Mouse (Mus musculus) ovary, postnatal 36 days (tissue): ENCODE results near the gene Tmem30c.

Source experiments
- DNase-seq: peaks from one replicate; pipeline ENCODE4 v3.0.0; 2022; ENCODE audit warnings: low spot score, mixed read lengths

Tmem30c gene

DNA sequence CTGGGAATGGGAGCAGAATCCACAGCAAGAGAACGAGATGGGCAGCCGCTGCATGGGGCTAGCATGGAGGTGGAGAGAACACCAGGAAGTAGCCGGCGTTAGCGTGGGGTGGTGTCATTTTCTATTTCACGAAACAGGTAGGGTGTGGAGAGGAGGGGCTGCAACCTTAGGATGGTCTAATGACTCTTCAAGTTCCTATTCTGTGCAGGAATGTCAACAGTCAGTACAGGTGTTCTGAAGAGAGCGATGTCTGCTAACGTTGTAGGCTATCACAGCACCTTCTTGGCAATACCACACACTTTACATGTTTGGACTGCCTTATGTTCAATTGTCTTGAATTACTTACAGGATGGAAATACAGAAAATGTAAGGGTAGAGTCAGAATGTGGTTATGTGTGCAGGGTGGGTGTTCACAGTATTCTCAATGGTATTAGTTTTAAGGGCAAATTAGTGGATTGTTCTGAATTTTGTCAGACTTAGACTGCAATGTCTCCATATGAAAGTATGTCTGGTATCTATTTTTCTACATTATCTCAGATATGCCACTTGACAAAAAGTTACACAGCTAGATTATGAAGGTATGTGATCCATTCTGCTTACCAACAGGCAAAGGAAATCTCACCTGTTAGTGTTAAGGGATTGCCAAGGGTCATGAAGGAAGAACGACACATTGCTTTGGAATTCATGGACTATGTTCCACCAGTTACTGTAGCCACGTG lies 2.7 kb upstream of the Tmem30c start:
- no peak for DNase-seq

DNA sequence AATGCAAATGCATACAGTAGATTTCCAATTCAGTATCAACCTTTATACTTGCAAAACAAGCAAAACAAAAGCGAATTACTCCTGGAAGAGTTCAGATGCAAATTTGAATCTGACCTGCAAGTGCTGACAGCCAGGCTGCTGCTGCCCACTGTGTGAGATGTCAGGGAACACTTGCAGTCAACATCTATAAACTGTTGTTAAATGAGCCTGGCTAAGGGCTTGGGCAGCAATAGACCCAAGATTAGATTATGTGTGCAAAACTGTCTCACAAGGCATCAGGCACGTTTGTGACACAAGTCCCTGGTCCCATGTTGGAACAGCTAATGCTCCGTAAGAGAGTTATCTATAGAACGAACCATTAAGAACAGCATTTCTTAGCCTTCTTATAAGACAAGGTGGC lies 369 bp downstream of the Tmem30c start:
- no peak for DNase-seq

DNA sequence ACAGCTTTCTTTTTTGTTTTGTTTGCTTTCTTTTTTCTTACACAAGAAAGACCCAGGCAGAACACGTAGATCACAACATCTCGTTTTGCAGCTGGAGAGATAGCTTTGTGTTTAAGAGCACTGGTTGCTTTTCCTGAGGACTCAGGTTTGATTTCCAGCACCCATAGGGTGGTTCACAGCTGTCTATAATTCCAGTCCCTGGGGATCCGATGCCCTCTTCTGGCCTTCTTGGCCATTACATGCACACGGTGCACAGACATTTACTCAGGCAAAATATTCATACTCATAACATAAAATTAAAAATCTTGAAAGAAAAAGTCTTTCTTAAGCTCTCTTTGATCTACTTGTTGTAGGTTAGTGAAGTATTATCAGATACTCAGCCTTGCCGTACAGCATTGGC lies 969 bp downstream of the Tmem30c start:
- DNase-seq, result no peak

DNA sequence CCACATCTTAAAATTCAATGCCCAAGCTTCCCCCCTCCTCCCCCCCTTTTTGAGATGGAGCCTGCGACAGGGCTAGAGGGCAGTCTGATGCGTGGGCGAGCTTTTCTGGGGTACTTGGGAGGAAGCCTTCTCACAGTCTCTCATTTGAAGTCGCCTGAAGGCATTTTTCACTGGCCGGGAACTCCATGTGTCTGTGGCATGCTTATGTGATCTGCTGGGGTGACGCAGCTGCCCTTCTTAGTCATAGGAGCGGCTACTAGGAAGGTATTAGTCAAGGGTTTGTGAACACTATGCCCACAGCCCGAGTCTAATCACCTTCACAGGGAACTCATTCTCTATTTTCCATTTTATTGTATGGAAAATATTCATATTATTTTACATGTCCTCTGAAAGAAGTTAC lies 11.2 kb downstream of the Tmem30c start:
- no peak for DNase-seq

DNA sequence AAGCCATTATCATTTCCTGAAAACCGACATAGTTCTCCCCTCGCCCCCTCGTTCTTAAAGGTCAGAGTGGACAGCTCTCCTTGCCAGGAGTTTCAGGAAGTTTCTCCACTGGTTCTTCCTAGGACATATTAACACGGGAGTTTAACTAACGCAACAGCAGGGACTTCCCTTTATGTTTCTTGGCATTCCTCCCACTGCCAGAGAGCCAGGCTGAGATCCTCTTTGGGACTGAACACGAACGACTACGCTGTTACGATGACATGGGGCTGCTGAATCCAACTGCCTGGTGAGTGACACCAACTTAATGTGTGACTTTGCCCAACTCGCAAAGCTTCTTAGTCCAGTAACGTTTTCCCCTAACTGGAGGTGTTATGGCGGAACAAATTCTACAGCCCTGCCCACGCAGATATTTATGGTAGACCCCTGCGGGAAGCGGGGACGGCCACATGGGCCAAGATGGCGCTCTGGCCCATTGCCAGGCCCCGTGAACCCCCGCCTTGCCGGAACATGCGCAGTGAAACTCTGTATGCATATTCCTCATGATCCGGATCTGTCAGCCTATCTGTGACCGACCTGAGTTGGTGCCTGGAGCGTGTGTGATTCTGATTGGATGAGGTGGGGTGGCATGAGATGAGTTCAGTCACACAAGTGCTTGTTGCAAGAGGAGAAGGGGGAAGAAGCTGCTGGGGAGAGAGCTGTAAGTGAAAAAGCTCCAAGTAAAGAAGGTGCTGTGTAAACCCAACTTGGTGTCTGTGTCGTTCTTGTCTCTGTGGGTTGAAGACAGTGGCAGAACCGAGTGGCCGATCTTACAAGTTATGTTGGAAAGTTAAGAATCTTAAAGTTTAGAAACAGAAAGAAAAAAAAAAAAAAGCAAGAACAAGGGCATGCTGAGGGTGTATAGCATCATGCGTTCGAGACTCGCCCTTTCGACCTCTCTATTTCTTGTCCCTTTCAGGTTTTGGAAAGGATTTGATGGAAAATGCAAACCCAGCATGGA lies 12.1 kb downstream of the Tmem30c start:
- peak; percentile 10 for DNase-seq

DNA sequence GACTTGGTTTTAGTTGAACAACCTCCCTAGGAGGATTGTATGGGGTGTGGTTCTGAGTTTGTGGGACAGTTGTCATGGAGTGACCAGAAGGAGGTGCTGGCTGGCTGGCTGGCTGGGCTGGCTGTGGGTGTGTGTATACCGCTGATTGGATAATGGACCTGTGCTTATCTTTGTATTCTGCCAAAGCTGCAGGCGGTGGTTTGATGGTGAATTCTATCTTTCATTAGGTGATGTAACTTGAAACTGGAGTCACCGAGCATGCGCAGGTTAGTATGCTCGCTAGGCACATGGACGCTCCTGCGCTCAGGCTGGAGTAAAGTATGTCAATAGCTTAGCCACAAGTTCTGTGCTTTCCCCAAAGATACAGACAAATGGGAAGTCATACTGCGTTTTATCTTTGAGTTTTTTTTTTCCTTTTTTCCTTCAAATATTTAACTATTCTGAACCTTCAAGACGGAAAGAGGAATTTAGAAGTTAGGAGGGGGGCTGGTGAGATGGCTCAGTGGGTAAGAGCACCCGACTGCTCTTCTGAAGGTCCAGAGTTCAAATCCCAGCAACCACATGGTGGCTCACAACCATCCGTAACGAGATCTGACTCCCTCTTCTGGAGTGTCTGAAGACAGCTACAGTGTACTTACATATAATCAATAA lies 13.6 kb downstream of the Tmem30c start:
- no peak for DNase-seq

- no peak for DNase-seq
Observed at GRCm38 (mm10) chr16:57269751-57270150, 22.9 kb downstream of the Tmem30c start.

DNA sequence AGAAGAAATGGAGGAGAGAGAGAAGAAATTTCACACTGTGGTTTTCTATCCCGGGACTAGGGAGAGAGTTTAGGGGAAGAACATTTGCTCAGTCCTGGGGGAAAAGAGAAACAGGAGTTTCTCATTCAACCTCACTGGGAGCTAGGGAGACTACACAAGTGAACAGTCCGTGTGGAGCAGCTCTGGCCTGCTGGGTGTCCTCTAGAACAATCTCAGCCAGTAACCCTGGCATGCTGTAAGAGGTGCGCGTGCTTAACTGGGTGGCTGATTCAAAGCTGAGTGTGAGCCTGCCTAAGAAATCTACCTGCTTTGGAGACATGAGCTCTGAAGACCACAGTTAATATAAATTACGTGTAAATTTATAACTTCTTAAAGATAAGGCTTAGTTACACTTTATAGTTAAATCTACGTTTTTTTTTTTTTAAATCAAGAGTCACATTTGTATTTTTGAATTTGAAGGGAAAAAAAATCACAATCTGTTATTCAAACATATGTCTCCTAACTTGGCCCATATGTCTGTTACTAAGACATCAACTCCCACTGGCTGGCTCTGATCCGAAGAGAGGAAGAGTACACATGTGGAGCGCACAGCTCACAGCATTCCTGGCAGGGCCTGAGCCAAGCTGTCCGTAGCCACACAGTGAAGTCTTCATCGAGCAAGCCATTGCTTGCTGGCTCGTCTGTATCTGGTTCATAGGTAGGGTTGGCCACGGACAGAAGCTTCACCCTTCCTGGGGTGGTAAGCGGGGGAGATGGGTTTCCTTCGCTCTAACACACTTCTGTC lies 24.4 kb downstream of the Tmem30c start:
- DNase-seq, result no peak

DNA sequence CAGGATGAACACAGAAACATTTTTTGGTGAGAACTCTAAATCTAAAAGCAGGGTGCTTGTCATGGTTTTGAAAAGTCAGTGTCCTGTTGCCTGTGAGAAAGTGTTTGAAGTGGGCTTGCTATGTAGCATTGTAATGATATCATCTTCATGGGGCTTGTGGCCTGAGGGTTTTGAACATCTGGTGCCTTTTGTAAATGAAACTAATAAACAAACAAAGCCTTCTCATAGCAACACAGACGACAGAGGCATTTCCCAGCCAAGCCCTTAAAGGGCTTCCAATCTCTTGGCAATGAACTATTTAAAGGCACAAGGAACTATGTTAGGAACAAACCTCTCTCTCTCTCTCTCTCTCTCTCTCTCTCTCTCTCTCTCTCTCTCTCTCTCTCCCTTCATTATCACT lies 25.6 kb downstream of the Tmem30c start:
- no peak for DNase-seq

DNA sequence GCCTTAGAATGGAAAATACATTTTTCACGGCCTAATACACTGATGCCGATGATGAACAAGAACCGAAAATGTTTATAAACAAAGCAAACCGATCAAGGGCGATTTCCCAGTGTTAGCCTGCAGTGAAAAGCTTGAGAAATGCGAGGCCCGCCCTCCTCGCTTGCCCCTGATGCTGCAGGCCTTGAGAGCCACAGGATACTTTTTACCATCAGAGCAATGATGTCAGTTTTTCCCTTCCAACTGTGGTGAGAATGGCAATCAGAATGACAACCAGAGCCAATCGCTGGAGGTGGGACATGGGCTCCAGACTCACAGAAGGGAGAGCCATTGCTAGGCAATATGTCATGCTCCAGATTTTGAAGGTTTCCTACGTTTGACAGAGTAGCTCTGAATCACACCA lies 32.5 kb downstream of the Tmem30c start:
- no peak for DNase-seq

DNA sequence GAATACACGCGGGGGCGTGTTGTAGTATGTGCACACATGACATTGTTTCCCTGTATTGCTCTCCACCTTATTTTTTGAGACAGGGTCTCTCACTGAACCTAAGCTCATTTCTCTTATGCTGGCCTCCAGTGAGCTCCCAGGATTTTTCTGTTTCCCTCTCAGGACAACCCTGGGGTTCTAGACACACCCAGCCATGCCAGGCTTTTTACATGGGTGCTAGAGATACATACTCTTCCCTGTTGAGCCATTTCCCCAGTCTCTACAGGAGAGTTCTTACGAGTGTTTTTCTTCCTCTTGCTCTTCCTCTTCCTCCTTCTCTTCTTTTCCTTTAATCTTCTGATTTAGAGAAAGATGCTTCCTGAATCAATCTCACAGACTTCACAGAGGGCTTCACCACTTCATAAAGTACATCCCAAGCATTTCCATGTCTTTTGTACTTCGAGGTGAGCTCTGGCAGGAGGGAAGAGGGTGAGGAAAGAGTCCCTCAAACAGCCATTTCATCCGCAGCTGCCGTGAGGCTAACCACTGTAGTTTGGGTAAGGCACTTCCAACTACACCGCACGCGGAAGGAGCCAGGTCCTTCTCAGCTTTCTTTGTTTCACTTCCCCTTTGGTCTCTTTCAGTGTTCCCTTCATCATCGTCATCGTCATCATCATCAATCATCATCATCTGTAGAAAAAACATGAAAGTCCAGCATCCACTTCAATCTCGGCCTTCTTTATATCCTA lies 33.1 kb downstream of the Tmem30c start:
- DNase-seq, result no peak

GRCm38 (mm10) chr16:57251589-57252421 lies 40.9 kb downstream of the Tmem30c start:
- DNase-seq, result no peak

GRCm38 (mm10) chr16:57250991-57251390 lies 41.7 kb downstream of the Tmem30c start:
- no peak for DNase-seq

DNA sequence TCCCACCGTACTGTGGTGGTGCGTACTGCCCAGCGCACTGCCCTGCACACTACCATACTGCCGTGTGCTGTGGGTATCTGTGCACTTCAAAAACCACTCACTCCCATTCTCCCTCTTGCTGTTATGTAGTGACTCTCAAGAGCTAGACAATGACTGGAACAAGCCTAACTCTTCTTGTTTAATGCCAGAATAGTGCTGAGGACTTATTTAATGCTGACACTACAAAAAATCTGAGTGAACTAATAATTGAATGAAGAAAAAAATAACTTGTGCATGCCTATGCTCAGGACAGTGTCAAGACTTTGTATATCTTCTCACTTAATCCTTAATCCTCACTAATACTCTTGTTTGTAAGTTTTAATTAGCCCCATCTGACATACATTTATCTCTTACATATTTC lies 45.2 kb downstream of the Tmem30c start:
- no peak for DNase-seq

GRCm38 (mm10) chr16:57246596-57246995 lies 46.1 kb downstream of the Tmem30c start:
- DNase-seq, result no peak

GRCm38 (mm10) chr16:57243858-57244248 lies 48.8 kb downstream of the Tmem30c start:
- DNase-seq, result peak; percentile 76

DNA sequence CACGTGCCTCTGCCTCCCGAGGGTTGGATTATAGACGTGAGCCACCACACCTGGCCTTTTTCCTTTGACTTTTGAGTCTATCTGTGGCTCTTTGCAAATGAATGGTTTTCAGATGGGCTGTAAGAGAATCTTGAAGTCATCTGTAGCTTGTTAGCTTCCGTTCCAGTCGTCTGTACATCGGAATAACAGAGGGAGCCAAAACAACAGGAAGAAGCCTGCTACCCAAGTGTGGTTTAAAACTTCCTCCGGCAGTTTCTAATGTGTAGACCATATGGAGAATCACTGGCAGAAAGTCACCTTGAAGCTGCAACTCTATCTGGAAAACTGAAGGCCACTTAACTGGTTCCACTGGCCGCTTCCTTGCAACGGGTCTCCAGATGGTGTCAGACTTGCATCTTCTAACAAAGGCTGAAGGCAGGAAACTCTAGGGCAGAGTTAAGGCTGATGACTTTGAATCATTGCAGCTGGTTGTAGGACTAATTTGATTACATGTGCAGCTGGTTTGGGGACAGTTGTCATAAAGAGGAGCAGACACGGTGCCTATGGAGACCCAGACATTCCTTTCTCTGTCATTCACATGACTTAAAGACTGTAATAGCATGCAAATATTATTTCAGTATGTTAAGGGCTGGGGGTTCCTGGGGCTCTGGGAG lies 49.3 kb downstream of the Tmem30c start:
- peak; percentile 19 for DNase-seq

DNA sequence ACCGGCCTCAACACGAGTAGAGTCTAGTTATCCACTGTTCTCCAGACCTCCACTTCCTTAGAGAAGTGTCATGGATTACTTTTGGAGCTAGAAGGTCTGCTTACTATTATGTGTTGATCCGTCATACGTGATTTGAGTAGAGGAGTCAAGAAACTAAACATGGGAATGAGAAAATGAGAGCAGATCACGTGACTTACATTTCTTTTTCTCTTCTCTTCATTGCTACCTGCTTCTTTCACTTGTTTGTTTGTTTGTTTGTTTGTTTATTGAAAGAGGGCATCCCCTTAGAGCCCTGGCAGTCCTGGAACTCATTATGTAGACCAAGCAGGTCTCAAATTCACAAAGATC lies 49.8 kb downstream of the Tmem30c start:
- no peak for DNase-seq

DNA sequence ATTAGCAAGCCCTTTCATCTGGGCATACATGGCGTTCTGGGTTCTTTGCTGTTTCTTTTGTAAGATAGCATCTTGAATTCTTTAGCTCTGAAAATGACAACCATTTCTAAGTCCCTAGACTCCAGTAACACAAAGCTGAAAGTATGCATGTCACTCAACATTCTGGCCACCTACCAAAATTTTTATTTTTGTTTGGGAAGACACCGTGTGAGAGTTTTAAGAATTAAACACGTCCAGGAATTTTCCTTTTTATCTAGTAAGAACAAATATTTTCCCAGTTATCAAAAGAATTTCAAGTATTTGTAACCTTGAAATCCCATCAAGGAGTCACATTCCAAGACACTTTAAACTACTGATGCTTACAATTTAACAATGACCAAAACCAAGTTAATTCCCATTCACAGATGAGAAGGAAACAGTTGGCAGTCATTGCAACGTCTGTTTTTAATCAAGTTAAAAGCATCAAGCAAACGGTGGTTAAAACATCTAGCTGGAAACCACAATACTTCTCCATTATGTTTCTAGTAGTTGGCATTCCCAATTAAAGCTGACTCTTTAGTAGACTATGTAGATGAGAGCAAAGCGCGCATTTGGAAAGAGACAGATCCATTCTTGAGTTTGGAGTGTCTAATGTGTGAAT lies 56.7 kb downstream of the Tmem30c start:
- DNase-seq, result no peak
